Mouse (Mus musculus): ENCODE results near the gene Sarnp. TPM values are rescaled to one million over a fixed set of nuclear protein-coding genes. Genes with fewer than 3 reads are reported as not detected.
A peak's percentile ranks its signal among the peaks of the same experiment; 100 is the strongest.

The Sarnp gene
- 10 to 100 TPM; 26.1 to 30.7 TPM for total RNA-seq (2021)
- long read RNA-seq, experiment 1, transcript Sarnp-201 (11 exons, 918 nt): major isoform, 36 of 66 reads
- long read RNA-seq, experiment 1, partial matches to known transcripts: 2 of 66 reads
- long read RNA-seq, experiment 1, other reads (novel, unspliced or antisense): 28 of 66 reads
- long read RNA-seq, experiment 2, transcript Sarnp-201 (11 exons, 918 nt): major isoform, 37 of 58 reads
- long read RNA-seq, experiment 2, partial matches to known transcripts: 0 of 58 reads
- long read RNA-seq, experiment 2, other reads (novel, unspliced or antisense): 21 of 58 reads

- no peak for DNase-seq (ENCODE audit: low spot score)
These were observed at the start of gene Sarnp for GRCm38 (mm10) chr10:128817033-128817432. Gene Sarnp (plus strand): TSS chr10:128817333.

DNA sequence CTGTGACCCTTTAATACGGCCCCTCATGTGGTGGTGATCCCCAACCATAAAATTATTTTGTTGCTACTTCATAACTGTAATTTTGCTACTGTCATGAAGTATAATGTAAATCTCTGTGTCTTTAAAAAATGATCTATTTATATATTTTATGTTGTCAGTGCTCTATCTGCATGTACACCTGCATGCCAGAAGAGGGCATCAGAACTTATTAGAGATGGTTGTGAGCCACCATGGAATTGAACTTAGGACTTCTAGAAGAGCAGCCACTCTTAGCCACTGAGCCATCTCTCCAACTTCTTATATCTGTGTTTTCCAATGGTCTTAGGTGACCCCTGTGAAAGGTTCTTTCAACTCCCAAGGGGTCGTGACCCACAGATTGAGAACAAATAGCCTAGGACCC, 44.2 kb upstream of the Sarnp start:
- DNase-seq (ENCODE audit: low spot score): no peak

GRCm38 (mm10) chr10:128773685-128774084, 43.4 kb upstream of the Sarnp start:
- no peak for DNase-seq (ENCODE audit: low spot score)

DNA sequence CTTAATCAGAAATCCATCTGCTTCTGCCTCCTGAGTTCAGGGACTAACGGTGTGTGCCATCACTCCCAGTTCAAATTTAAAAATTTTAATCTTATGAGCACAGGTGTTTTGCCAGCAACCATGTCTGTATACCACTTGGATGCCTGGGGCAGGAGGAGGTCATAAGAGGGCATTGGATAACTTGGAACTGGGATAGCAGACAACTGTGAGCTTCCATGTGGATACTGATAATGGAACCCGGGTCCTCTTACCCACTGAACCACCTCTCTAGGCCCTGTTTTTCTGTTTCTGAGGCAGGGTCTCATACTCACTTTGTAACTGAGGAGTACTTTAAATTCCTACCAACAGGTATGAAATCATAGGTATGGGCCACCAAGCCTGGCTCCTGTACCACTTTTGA, 38.7 kb upstream of the Sarnp start:
- no peak for DNase-seq (ENCODE audit: low spot score)

- DNase-seq (ENCODE audit: low spot score): peak; percentile 91
These were observed 37.9 kb upstream of the Sarnp start for GRCm38 (mm10) chr10:128779011-128779795.

GRCm38 (mm10) chr10:128780200-128780599, 36.9 kb upstream of the Sarnp start:
- no peak for DNase-seq (ENCODE audit: low spot score)

DNA sequence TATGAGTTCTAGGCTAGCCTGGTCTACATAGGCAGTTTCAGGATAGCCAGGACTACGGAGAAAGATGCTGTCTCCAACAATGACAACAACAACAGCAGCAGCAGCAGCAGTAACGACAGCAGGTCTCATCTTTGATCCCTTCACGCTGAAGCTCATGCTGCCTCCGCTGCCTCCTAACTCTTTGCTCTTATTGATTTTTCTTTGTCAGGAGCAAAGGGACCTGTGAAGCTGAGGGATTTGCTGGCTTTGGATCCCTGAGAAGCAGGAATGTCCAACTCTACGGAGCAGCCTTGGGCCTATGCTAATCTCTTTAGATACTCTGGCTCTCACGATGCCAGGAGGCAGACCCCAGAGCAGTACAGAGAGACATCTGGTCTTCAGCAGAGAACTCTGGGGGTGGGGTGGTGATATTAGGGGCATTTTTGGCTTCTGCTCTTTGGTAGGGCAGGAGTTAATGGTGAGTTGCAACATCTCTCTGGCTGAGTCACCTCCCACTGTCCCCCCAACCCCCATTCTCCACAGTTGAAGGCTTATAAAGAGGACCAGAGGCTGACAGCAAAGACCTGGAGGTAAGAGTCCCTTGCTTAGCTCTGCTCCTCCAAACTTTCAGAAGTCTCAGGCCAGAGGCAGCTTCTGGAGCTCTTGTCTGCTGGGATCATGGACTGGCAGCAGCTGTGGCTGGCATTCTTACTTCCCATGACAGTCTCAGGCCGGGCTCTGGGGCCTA, 26.6 kb upstream of the Sarnp start, which contains the start of gene Mmp19:
Gene Mmp19 (plus strand): TSS at position 513 of the 727 bp plus-strand sequence.
- DNase-seq (ENCODE audit: low spot score): peak; percentile 39

DNA sequence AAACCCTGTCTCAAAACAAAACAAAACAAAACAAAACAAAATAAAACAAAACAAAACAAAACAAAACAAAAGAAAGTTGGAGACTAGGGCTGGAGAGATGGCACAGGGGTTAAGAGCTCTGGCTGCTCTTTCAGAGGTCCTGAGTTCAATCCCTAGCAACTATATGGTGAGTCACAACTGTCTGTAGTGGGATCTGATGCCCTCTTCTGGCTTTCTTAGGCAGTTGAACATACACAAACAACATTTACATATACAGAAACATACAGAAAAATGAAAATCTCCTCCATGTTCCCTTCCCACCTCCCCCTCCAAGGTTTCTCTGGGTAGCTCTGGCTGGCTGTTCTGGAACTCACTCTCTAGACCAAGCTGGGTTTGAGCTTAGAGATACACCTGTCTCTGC, 25.1 kb upstream of the Sarnp start:
- no peak for DNase-seq (ENCODE audit: low spot score)

DNA sequence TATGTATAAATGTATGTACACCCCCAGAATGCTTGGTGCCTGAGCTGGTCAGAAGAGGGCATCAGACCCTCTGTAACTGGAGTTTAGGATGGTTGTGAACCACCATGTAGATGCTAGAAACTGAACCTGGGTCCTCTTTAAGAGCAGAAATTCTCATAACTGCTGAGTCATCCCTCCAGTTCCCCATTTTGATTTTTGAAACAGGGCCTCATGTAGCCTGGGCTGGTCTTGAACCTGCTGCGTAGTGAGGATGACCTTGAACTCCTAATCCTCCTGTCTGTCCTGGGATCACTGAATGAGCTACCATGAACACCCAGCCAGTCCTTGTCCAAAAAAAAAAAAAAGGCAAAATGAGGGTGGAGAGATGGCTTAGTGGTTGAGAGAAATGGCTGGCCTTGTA, 23.9 kb upstream of the Sarnp start:
- DNase-seq (ENCODE audit: low spot score): no peak

GRCm38 (mm10) chr10:128794391-128794790, 22.7 kb upstream of the Sarnp start:
- DNase-seq (ENCODE audit: low spot score): no peak

GRCm38 (mm10) chr10:128795581-128795980, 21.6 kb upstream of the Sarnp start:
- no peak for DNase-seq (ENCODE audit: low spot score)

GRCm38 (mm10) chr10:128798676-128799075, 18.5 kb upstream of the Sarnp start:
- no peak for DNase-seq (ENCODE audit: low spot score)

- no peak for DNase-seq (ENCODE audit: low spot score)
These were observed 15.1 kb upstream of the Sarnp start for GRCm38 (mm10) chr10:128801981-128802495.

DNA sequence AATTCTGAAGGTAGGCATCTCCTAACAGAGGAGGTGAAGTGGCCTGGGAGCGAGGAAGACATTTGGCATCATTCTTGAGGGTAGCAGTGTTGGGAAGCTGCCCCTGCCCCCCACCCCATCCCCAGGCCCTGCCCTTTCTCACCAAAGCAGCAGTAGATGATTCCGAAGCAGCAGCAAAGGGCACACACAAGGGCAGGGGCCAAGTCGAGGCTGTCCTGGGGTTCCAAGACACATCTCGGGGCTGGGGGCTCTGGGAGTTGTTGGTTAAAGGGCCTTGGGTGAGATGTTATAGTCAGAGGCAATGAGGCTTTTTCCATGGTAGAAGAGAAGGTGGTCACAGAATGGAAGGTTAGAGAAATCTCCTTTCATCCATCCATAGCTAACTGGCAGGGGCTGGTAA, 14.2 kb upstream of the Sarnp start:
- DNase-seq (ENCODE audit: low spot score): no peak

- DNase-seq (ENCODE audit: low spot score): no peak
These were observed 13.8 kb upstream of the Sarnp start for GRCm38 (mm10) chr10:128803361-128803760.

DNA sequence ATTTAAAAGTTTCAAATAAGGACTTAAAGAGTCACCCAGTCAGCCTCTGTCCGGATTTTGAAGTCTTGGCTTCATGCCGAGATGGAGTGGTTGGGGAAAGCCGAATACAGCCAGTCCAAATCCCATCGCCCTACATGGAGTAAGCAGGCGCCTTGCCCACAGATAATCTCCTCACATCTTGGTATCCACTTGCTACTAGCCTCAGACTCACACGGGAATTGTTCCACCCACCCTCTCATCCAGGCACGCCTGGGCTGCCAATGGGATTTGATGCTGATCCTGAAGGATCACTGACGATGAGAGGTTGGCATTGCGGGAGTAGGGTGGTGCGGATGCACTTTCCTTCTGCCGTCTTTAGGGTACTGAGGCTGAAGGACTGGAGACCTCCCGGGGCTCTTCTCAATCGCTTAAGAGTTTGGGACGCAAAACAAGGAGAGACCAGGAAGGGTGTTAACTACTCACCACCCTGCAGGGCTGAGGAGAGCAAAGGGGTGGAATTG, 13.3 kb upstream of the Sarnp start, which contains the start of gene Dnajc14:
Gene Dnajc14 (plus strand): TSS at position 292 of the 500 bp plus-strand sequence.
- DNase-seq (ENCODE audit: low spot score): peak; percentile 58

DNA sequence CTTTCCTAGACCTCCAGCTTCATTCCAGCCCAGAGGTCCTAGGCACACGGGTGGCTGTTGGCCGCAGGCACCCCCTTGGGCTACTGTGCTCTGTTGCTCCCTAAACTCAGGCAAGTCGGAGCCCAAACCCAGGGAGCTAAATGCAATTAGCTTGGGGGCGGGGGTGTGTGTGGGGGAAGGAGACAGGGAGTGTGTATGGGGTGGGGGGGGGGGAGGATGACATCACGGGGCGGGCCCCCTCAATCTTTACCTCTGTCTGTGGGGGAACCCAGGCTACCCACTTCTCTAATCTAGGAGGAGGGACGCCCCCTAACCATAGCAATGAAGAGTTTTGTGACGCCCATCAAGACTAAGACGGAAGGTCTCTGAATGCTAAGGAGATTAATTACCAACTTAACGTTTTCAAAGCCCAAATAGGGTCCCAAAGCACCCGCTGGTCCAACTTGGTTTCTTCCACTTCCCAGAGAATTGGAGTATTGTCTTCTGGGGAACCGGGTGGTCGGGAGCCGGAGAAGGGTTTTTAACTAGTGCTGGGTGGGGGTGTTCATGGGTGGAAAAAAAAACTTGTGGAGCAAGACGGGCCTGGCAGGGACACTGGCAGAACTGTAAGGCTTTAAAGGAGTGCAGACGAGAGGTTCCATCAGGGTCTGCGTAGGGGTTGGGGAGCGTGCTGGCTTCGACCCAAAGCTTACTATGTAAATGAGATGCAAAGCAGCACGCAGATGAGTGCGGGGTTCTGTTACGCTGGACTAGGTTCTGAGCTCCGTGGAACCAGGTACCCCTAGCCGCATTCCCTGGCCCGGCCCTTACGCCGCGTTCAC, 12.7 kb upstream of the Sarnp start, which contains the start of gene Tmem198b:
Gene Tmem198b (minus strand): TSS at position 100 of the 821 bp plus-strand sequence.
- peak; percentile 48 for DNase-seq (ENCODE audit: low spot score)

DNA sequence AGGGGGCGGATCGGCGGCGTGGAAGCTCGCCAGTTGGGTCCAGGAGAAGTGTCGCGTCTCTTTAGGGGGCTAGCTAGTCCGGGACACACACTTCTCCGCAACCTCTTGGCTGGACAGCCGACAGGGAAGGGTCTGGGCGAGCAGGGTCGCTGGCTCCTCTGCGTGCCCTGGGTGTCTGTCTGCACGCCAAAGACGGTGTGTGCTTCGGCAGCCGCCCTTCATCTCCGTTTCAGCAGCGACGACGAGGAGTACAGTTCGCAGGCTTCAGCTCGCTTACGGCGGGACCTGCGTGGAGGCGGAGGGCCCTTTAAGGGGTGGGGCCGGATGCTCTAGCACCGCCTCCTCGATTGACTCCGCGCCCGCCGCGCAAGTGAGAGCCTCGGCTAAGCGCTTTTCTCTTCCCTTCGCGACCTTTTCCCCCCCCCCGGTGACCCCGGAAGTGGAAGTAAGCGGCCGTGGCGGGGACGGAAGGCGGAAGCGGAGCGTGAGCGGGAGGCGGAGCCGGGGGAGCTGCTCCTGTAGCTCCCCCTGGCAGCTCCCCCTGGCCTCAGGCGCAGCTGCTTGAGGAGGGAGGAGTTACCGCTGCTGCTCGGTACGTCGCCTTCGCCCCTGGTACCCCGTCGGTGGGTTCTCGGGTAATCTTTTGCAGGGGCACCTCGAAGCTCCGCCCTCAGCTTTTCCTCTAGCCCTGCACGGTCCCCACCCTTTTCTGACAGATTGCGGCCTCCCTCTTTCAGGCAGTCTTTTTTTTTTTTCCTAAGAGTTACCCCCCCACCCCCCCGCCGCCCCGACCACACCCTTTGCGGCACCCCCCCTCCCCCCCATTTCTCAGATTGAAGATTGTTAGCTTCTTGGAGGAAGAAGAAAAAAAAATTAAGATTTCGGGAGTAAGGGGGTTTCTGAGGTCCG, 11.8 kb upstream of the Sarnp start:
- peak; percentile 96 for DNase-seq (ENCODE audit: low spot score)

GRCm38 (mm10) chr10:128806086-128806485, 11.0 kb upstream of the Sarnp start:
- no peak for DNase-seq (ENCODE audit: low spot score)
